Mouse (Mus musculus) liver, adult 2 months (tissue): ENCODE measurements at regions not wholly inside any gene's neighbourhood (a gene's known extent, or its start where the extent isn't known, plus 50 kb on each side); places are given as distances from the start of the nearest gene placed in this dataset.

ENCODE experiments used
- DNase-seq: peaks from one replicate; pipeline ENCODE4 v3.0.0-alpha.2; 2011; ENCODE audit warnings: low read depth, low spot score; ENCODE audit errors: extremely low read depth
- H3K27ac ChIP-seq: fragments of 200-500 bp; replicated peaks from 2 replicates; pipeline ENCODE4 v1.5.1; 2012; ENCODE audit warnings: low read depth, mild to moderate bottlenecking, control low read depth, inconsistent platforms, low read length; ENCODE audit not compliant: insufficient read depth
- H3K27me3 ChIP-seq: fragments of 200-500 bp; 2 replicates; pipeline ENCODE4 v1.6.1; 2012; ENCODE audit warnings: mild to moderate bottlenecking, moderate library complexity, low read length, inconsistent platforms; ENCODE audit not compliant: control insufficient read depth, insufficient read depth
- H3K36me3 ChIP-seq: fragments of 200-500 bp; 2 replicates; pipeline ENCODE4 v1.6.1; 2012; ENCODE audit warnings: low read length, inconsistent platforms; ENCODE audit not compliant: control insufficient read depth, insufficient read depth
- H3K4me1 ChIP-seq: fragments of 200-500 bp; 2 replicates; pipeline ENCODE4 v1.6.1; 2011; ENCODE audit warnings: low read length; ENCODE audit not compliant: control insufficient read depth, insufficient read depth
- H3K4me3 ChIP-seq: fragments of 200-500 bp; 2 replicates; pipeline ENCODE4 v1.5.1; 2011; ENCODE audit warnings: low read depth, mild to moderate bottlenecking, control low read depth, low read length, moderate library complexity; ENCODE audit not compliant: insufficient read depth
- H3K79me2 ChIP-seq: fragments of 200-500 bp; 2 replicates; pipeline ENCODE4 v1.6.1; 2012; ENCODE audit warnings: inconsistent platforms, mild to moderate bottlenecking, low read length, moderate library complexity; ENCODE audit not compliant: control insufficient read depth, insufficient read depth
- H3K9ac ChIP-seq: fragments of 200-500 bp; 2 replicates; pipeline ENCODE4 v1.6.1; 2012; ENCODE audit warnings: low read depth, mild to moderate bottlenecking, control low read depth, inconsistent platforms, low read length
- CTCF ChIP-seq: fragments of 200-500 bp; IDR thresholded peaks from 2 replicates; pipeline ENCODE4 v1.5.1; 2011; ENCODE audit warnings: low read depth, low read length, control low read depth
- POLR2A ChIP-seq: fragments of 200-500 bp; IDR thresholded peaks from 2 replicates; pipeline ENCODE4 v1.6.1; 2011; ENCODE audit warnings: low read length, control low read depth; ENCODE audit not compliant: insufficient read depth; ENCODE audit errors: extremely low read depth
- WGBS: fragments of 180-500 bp; shearing (Covaris S2); methylation state at CpG from one replicate; pipeline ENCODE4 v1.1.7; 2018; 5-methylcytosine and 5-hydroxymethylcytosine counted together

- no peaks in the 10 kb centered on the region for H3K27me3 ChIP-seq
- H3K4me1 ChIP-seq = no peaks in the 10 kb centered on the region
- no peaks in the 10 kb centered on the region for H3K79me2 ChIP-seq
- H3K9ac ChIP-seq = no peak overlapping the region
- H3K27ac ChIP-seq = no peak overlapping the region
- H3K4me3 ChIP-seq = no peak overlapping the region
- H3K36me3 ChIP-seq = no peaks in the 10 kb centered on the region
- WGBS = 61% methylated on average over 3 of the region's 3 CpGs
- peak; percentile 37 for DNase-seq
- TF ChIP-seq POLR2A = no peak
- TF ChIP-seq CTCF = no peak
Observed at GRCm38 (mm10) chr3:91155756-91156155, 65.2 kb upstream of the 9130204L05Rik start.
